Mouse (Mus musculus) limb, embryonic 15.5 days (tissue): ENCODE measurements around the gene Tuba1a. TPM values are rescaled to one million over a fixed set of nuclear protein-coding genes. Genes with fewer than 3 reads are reported as not detected.

ENCODE experiments used
- ATAC-seq: fragments of 200-750 bp; cut with Nextera tagmentation; 2 replicates; pipeline ENCODE4 v1.8.0; 2017; ENCODE audit warnings: low read depth, moderate TSS enrichment; ENCODE audit not compliant: insufficient number of reproducible peaks, low FRiP score, low TSS enrichment
- H3K27ac ChIP-seq: fragments of 300-500 bp; sonication (generic); 2 replicates; pipeline ENCODE4 v1.5.1; 2015; ENCODE audit warnings: moderate library complexity, mild to moderate bottlenecking, inconsistent platforms
- H3K27me3 ChIP-seq: fragments of 300-500 bp; sonication (generic); 2 replicates; pipeline ENCODE4 v1.6.1; 2015; ENCODE audit warnings: inconsistent platforms
- H3K36me3 ChIP-seq: fragments of 300-500 bp; sonication (generic); 2 replicates; pipeline ENCODE4 v1.6.1; 2015; ENCODE audit warnings: inconsistent platforms
- H3K4me1 ChIP-seq: fragments of 300-500 bp; sonication (generic); 2 replicates; pipeline ENCODE4 v1.6.1; 2015; ENCODE audit warnings: inconsistent platforms
- H3K4me2 ChIP-seq: fragments of 300-500 bp; sonication (generic); 2 replicates; pipeline ENCODE4 v1.6.1; 2015; ENCODE audit warnings: mild to moderate bottlenecking, inconsistent platforms
- H3K4me3 ChIP-seq: fragments of 300-500 bp; sonication (generic); 2 replicates; pipeline ENCODE4 v1.5.1; 2015; ENCODE audit warnings: mild to moderate bottlenecking, inconsistent platforms
- H3K9ac ChIP-seq: fragments of 300-500 bp; sonication (generic); 2 replicates; pipeline ENCODE4 v1.6.1; 2015; ENCODE audit warnings: inconsistent platforms
- H3K9me3 ChIP-seq: fragments of 300-500 bp; sonication (generic); 2 replicates; pipeline ENCODE4 v1.6.1; 2016; ENCODE audit warnings: inconsistent platforms
- WGBS: fragments of 180-500 bp; shearing (Covaris S2); methylation state at CpG from one replicate; pipeline ENCODE4 v1.1.7; 2015; 5-methylcytosine and 5-hydroxymethylcytosine counted together
- polyA plus RNA-seq: library from polyadenylated mRNA; unstranded; fragments of >200 nt; fragmentation: Nextera tagmentation; extraction: Ambion mirVana; gene quantifications from 2 replicates; pipeline ENCODE4 v1.2.1, GENCODE M21; 2015

Tuba1a gene
- polyA plus RNA-seq, 1 experiment from 2014 or later: 1,206 TPM

DNA sequence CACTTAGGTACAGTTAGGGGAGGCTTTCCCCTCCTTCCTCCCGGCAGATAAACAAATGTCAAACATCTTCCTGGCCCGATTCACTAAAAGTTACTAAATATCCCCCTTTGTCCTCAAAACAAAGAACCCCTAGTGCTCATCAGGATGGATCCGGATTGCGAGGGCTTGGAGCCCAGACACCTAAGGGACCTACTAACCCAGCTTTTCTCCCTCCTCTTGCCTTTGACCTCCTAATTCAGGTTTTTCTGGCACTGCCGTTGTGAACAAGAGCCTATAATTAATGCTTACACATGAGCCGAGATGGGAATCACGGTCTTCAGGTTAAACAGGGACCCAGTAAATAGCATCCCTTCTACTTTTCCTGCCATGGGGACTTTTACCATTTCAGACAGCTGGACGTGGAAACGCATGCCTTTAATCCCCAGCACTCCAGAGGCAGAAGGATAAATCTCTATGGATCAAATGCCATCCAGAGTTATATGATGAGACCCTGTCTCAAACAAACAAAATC, 38.1 kb upstream of the Tuba1a start:
- WGBS: 37% methylated on average over 9 of the region's 9 CpGs
- Histone ChIP-seq H3K9ac (no peak overlapping the region), H3K9me3 (no peaks in the 10 kb centered on the region), H3K27me3 (no peaks in the 10 kb centered on the region), H3K4me1 (peaks cover 54% of the 10 kb centered on the region), H3K4me2 (no peak overlapping the region), H3K36me3 (no peaks in the 10 kb centered on the region), H3K27ac (peak overlapping the region; percentile 93; the same call in 1 of the 2 replicates), H3K4me3 (no peak overlapping the region)
- no peak for ATAC-seq

GRCm38 (mm10) chr15:98990669-98991539, 37.4 kb upstream of the Tuba1a start:
- no peaks in the 10 kb centered on the region for H3K36me3 ChIP-seq
- no peak overlapping the region for H3K4me3 ChIP-seq
- no peaks in the 10 kb centered on the region for H3K9me3 ChIP-seq
- ATAC-seq: no peak
- no peaks in the 10 kb centered on the region for H3K27me3 ChIP-seq
- H3K9ac ChIP-seq: no peak overlapping the region
- H3K4me2 ChIP-seq: peak overlapping the region; percentile 19; the same call in 1 of the 2 replicates
- H3K27ac ChIP-seq: peak overlapping the region; percentile 93
- WGBS: 32% methylated on average over 15 of the region's 15 CpGs
- H3K4me1 ChIP-seq: peaks cover 58% of the 10 kb centered on the region

DNA sequence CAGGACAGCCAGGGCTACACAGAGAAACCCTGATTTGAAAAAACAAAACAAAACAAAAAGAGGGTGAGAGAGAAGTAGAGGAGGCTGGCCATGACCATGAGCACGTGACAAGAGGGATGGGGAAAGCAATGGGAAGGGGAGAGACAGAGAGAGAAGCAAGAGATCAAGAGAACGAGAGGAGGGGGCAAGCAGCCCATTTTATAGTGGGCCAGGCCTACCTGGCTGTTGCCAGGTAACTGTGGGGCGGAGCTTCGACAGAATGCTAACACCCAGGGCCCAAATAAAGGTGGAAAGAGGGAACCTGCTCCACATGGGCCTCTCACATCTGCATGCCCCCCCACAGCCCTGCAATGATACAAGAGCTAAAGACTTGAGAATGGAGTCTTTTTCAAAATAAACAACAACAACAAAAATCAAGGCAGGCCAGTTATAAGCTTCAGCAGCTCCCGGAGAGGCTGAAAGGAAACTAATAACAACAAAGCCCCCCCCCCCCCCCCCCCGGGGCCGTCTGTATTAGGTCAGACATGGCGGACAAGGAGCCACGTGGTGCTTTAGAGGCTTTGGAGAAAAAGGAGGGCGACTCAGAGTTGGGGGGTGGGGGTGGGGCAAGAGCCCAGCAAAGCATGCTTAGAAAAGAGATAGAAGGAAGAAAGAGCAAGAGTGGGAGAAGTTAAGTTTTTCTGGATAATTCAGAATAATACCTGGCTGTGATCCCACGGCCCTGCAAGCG, 36.4 kb upstream of the Tuba1a start:
- H3K36me3 ChIP-seq: no peaks in the 10 kb centered on the region
- no peak overlapping the region for H3K9ac ChIP-seq
- peaks cover 66% of the 10 kb centered on the region for H3K4me1 ChIP-seq
- peak overlapping the region; percentile 93; the same call in 1 of the 2 replicates for H3K27ac ChIP-seq
- no peak overlapping the region for H3K4me2 ChIP-seq
- H3K4me3 ChIP-seq: no peak overlapping the region
- no peak for ATAC-seq
- H3K9me3 ChIP-seq: no peaks in the 10 kb centered on the region
- no peaks in the 10 kb centered on the region for H3K27me3 ChIP-seq
- WGBS: 50% methylated on average over 10 of the region's 12 CpGs

GRCm38 (mm10) chr15:98988787-98989186, 35.3 kb upstream of the Tuba1a start:
- Histone ChIP-seq H3K4me1 (peaks cover 70% of the 10 kb centered on the region), H3K36me3 (no peaks in the 10 kb centered on the region), H3K27ac (peak overlapping the region; percentile 93), H3K9ac (no peak overlapping the region), H3K27me3 (no peaks in the 10 kb centered on the region), H3K9me3 (no peaks in the 10 kb centered on the region), H3K4me3 (no peak overlapping the region), H3K4me2 (no peak overlapping the region)
- no peak for ATAC-seq
- 73% methylated on average over 3 of the region's 3 CpGs for WGBS

GRCm38 (mm10) chr15:98987661-98988181, 34.2 kb upstream of the Tuba1a start:
- ATAC-seq: no peak
- Histone ChIP-seq H3K4me1 (peaks cover 67% of the 10 kb centered on the region), H3K27me3 (no peaks in the 10 kb centered on the region), H3K4me2 (0 out of 2 replicates have a peak overlapping the region, but pooled peaks have one; percentile 6), H3K36me3 (no peaks in the 10 kb centered on the region), H3K4me3 (no peak overlapping the region), H3K27ac (peak overlapping the region; percentile 93), H3K9me3 (no peaks in the 10 kb centered on the region), H3K9ac (no peak overlapping the region)
- WGBS: 35% methylated on average over 8 of the region's 8 CpGs

GRCm38 (mm10) chr15:98987077-98987630, 33.7 kb upstream of the Tuba1a start:
- Histone ChIP-seq H3K9me3 (no peaks in the 10 kb centered on the region), H3K9ac (no peak overlapping the region), H3K4me2 (no peak overlapping the region), H3K27me3 (no peaks in the 10 kb centered on the region), H3K36me3 (no peaks in the 10 kb centered on the region), H3K4me1 (peaks cover 61% of the 10 kb centered on the region), H3K27ac (peak overlapping the region; percentile 93), H3K4me3 (no peak overlapping the region)
- 33% methylated on average over 7 of the region's 7 CpGs for WGBS
- ATAC-seq: 0 out of 2 replicates have a peak, but pooled peaks have one; percentile 16

DNA sequence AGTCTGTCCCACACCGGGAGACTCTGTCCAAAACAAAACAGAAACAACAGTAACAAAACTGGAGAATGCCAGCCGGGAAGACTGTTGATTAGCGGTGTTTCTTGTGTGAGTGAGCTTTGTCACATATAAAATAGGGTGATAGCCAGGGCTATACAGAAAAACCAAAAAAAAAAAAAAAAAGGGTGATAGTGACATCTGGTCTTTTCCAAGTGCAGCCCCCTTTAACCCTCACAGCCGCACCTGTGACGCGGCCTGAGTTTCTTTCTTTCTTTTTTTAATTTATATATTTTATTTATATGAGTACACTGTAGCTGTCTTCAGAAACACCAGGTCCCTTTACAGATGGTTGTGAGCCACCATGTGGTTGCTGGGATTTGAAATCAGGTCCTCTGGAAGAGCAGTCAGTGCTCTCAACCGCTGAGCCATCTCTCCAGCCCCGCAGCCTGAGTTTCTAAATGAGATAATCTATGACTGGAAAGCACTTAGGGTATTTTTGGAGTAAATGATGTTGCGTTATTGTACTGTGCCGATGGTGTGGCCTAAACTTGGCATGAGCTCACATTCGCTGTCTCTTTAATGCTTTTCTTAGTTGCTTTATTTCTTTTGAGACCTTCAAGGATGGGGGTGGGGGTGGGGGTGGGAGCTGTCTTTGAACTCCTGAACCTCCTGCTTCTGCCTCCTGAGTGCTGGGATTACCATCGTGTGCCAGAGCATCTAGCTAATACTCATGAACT, 32.6 kb upstream of the Tuba1a start:
- no peaks in the 10 kb centered on the region for H3K9me3 ChIP-seq
- peak overlapping the region; percentile 34 for H3K9ac ChIP-seq
- no peak for ATAC-seq
- H3K27ac ChIP-seq: peak overlapping the region; percentile 93
- WGBS: 39% methylated on average over 12 of the region's 12 CpGs
- H3K4me1 ChIP-seq: peaks cover 53% of the 10 kb centered on the region
- peak overlapping the region; percentile 46 for H3K4me2 ChIP-seq
- no peaks in the 10 kb centered on the region for H3K27me3 ChIP-seq
- peak overlapping the region; percentile 48 for H3K4me3 ChIP-seq
- no peaks in the 10 kb centered on the region for H3K36me3 ChIP-seq

DNA sequence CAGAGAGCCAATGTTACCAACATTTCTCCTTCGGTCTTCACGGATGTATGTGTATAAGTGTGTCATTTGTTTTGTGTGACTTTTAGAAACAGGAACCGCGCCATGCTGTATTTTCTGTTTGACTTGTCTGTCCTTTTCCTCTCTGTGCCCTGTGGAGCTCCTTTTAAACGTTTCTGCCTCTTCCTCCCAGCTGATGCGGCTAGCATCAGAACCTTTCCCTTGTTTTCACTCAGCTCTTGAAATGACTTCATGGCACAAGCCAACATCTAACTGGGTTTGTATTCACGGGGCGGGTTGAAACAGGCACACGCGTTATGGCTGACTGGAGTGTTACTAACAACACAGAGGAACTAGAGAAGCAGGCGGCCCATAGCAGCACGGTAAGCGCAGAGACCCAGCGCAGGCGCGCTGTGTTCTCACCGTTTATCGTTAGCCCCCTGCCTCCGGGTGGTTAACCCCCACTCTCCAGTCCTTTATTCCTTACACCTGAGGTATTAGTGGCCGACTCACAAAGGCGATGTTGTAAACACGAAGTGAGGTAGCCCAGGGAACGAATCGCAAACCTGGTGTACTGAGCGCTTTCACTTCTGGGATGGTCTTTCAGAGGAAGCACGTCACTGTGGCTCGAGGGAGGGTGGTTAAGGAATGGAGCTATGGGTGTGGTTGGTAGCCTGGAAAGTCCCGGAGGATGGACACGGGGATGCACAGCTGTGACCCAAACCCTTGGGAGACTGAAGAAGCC, 31.9 kb upstream of the Tuba1a start:
- peaks cover 45% of the 10 kb centered on the region for H3K4me1 ChIP-seq
- H3K36me3 ChIP-seq: no peaks in the 10 kb centered on the region
- 3% methylated on average over 29 of the region's 29 CpGs for WGBS
- no peaks in the 10 kb centered on the region for H3K9me3 ChIP-seq
- peak overlapping the region; percentile 48 for H3K4me3 ChIP-seq
- peak overlapping the region; percentile 34 for H3K9ac ChIP-seq
- H3K27me3 ChIP-seq: no peaks in the 10 kb centered on the region
- peak; percentile 73 for ATAC-seq
- peak overlapping the region; percentile 46 for H3K4me2 ChIP-seq
- peak overlapping the region; percentile 93 for H3K27ac ChIP-seq

DNA sequence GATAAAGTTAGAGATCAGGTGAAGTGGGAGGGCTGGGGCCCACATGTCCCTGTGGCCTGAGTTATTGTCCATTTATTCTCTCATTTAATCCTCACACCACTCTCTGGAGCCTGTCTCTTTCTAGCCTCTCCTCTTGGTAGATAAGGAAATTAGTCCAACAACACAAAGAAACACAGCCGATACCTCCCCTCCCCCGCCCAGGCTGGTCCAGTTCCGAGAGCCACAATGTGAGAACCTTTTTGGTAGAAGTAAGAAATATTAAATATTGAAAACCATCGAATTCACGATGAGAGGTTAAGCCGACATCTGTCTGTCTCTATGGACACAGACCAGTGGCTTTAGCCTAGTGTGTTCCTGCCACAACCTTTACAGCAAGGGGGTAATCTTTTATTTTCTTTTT, 31.2 kb upstream of the Tuba1a start:
- H3K27ac ChIP-seq: peak overlapping the region; percentile 93
- H3K27me3 ChIP-seq: no peaks in the 10 kb centered on the region
- H3K9me3 ChIP-seq: no peaks in the 10 kb centered on the region
- peaks cover 39% of the 10 kb centered on the region for H3K4me1 ChIP-seq
- no peak overlapping the region for H3K4me3 ChIP-seq
- H3K9ac ChIP-seq: no peak overlapping the region
- H3K4me2 ChIP-seq: 0 out of 2 replicates have a peak overlapping the region, but pooled peaks have one; percentile 46
- ATAC-seq: no peak
- 57% methylated on average over 6 of the region's 6 CpGs for WGBS
- no peaks in the 10 kb centered on the region for H3K36me3 ChIP-seq

GRCm38 (mm10) chr15:98983431-98984081, 30.1 kb upstream of the Tuba1a start:
- Histone ChIP-seq H3K27ac (no peak overlapping the region), H3K27me3 (no peaks in the 10 kb centered on the region), H3K4me3 (no peak overlapping the region), H3K36me3 (no peaks in the 10 kb centered on the region), H3K4me1 (peaks cover 39% of the 10 kb centered on the region), H3K9ac (no peak overlapping the region), H3K4me2 (no peak overlapping the region), H3K9me3 (no peaks in the 10 kb centered on the region)
- WGBS: 54% methylated on average over 16 of the region's 16 CpGs
- ATAC-seq: no peak
